Mouse (Mus musculus) heart, adult 2 months (tissue): ENCODE data around the gene Fam71d. TPM values are rescaled to one million over a fixed set of nuclear protein-coding genes. Genes with fewer than 3 reads are reported as not detected.

Source experiments
- DNase-seq, 2 experiments: peaks; one replicate each; pipeline ENCODE4 v3.0.0; 2021
- H3K27ac ChIP-seq: fragments of 200-600 bp; 2 replicates; pipeline ENCODE4 v1.8.1; 2022
- H3K27me3 ChIP-seq: fragments of 200-500 bp; 2 replicates; pipeline ENCODE4 v1.6.1; 2012; ENCODE audit warnings: mild to moderate bottlenecking, low read length, inconsistent platforms, mixed read lengths; ENCODE audit not compliant: control insufficient read depth, insufficient read depth
- H3K36me3 ChIP-seq: fragments of 200-500 bp; 2 replicates; pipeline ENCODE4 v1.6.1; 2012; ENCODE audit warnings: low read length, inconsistent platforms; ENCODE audit not compliant: control insufficient read depth, insufficient read depth
- H3K4me1 ChIP-seq: fragments of 200-500 bp; 2 replicates; pipeline ENCODE4 v1.6.1; 2011; ENCODE audit warnings: low read length; ENCODE audit not compliant: control insufficient read depth, insufficient read depth
- H3K4me3 ChIP-seq: fragments of 200-600 bp; 2 replicates; pipeline ENCODE4 v1.8.1; 2022
- H3K79me2 ChIP-seq: fragments of 200-500 bp; replicated peaks from 2 replicates; pipeline ENCODE4 v1.6.1; 2012; ENCODE audit warnings: mild to moderate bottlenecking, inconsistent platforms, low read length, moderate library complexity, mixed read lengths; ENCODE audit not compliant: control insufficient read depth, insufficient read depth
- H3K9ac ChIP-seq: fragments of 200-500 bp; 2 replicates; pipeline ENCODE4 v1.6.1; 2012; ENCODE audit warnings: low read depth, mild to moderate bottlenecking, control low read depth, inconsistent platforms, low read length, mixed read lengths
- CTCF ChIP-seq: fragments of 200-600 bp; IDR thresholded peaks from 2 replicates; pipeline ENCODE4 v1.8.1; 2022; ENCODE audit warnings: antibody characterized with exemption, mild to moderate bottlenecking, moderate library complexity
- EP300 ChIP-seq: fragments of 200-500 bp; IDR thresholded peaks from 2 replicates; pipeline ENCODE4 v1.6.1; 2011; ENCODE audit warnings: low read depth, low read length, control low read depth; ENCODE audit not compliant: insufficient read depth
- POLR2A ChIP-seq: fragments of 200-500 bp; IDR thresholded peaks from 2 replicates; pipeline ENCODE4 v1.6.1; 2011; ENCODE audit warnings: mild to moderate bottlenecking, low read depth, low read length, control low read depth; ENCODE audit not compliant: insufficient read depth
- WGBS: fragments of 180-500 bp; shearing (Covaris S2); methylation state at CpG from one replicate; pipeline ENCODE4 v1.1.7; 2018; 5-methylcytosine and 5-hydroxymethylcytosine counted together
- intact Hi-C: fragments of 180-260 bp; cut with DNase I; formaldehyde crosslinking; loops from one replicate; pipeline ENCODE4 v1.15.1; 2025
- polyA plus RNA-seq: library from polyadenylated mRNA; depleted of rRNA; stranded (reverse); fragments of >200 nt; gene quantifications from 2 replicates; pipeline ENCODE4 v1.2.3, GENCODE M21; 2012; rRNA removed
- total RNA-seq, 2 experiments: library from RNA; stranded (reverse); gene quantifications; 2 replicates each; pipeline ENCODE4 v1.2.3; 2021

Fam71d gene
- total and polyA plus RNA-seq, 3 experiments = 0.12 TPM; not detected in 2

- Histone ChIP-seq H3K9ac (no peak overlapping the region), H3K79me2 (peaks cover 4% of the 10 kb centered on the region), H3K4me1 (peaks cover 2% of the 10 kb centered on the region), H3K27ac (no peak overlapping the region), H3K36me3 (peaks cover 3% of the 10 kb centered on the region; the same call in 1 of the 2 replicates), H3K27me3 (no peaks in the 10 kb centered on the region), H3K4me3 (no peak overlapping the region)
- 82% methylated on average over 4 of the region's 4 CpGs for WGBS
- intact Hi-C loops = no loop called here
- TF ChIP-seq POLR2A = no peak
- no peak for TF ChIP-seq EP300
- TF ChIP-seq CTCF = no peak
- DNase-seq = no peak
Observed at GRCm38 (mm10) chr12:78778423-78779067, 87.2 kb downstream of the Fam71d start.

Other genes with a start within 250 kb of the Fam71d start
- gene Mpp5, start 57.4 kb downstream of the Fam71d start, total RNA-seq = 10 to 100 TPM; 11.1 to 19.2 TPM
- gene Mpp5, start 57.4 kb downstream of the Fam71d start, polyA plus RNA-seq = 2.1 and 6.5 TPM in 2 replicates
- gene Atp6v1d, start 170.1 kb downstream of the Fam71d start, total RNA-seq = 10 to 100 TPM; 72.8 to 79.8 TPM
- 31.8 and 64.5 TPM in 2 replicates for gene Atp6v1d, start 170.1 kb downstream of the Fam71d start, polyA plus RNA-seq
- gene Eif2s1, start 170.3 kb downstream of the Fam71d start, total RNA-seq = 10 to 100 TPM; 54.6 to 55.0 TPM
- 11.8 and 21.2 TPM in 2 replicates for gene Eif2s1, start 170.3 kb downstream of the Fam71d start, polyA plus RNA-seq
- gene Plek2, start 215.4 kb downstream of the Fam71d start, total RNA-seq = under 1 TPM; 0.27 to 0.29 TPM
- 0.10 and 0.41 TPM in 2 replicates for gene Plek2, start 215.4 kb downstream of the Fam71d start, polyA plus RNA-seq